Mouse (Mus musculus) fibroblast of lung, adult 2 months (primary cell): ENCODE measurements around the gene Fmo2.

Source experiments
- DNase-seq: peaks from one replicate; pipeline ENCODE4 v3.0.0-alpha.2; 2011; ENCODE audit warnings: low read depth

Fmo2 gene

GRCm38 (mm10) chr1:162891980-162892451, 6.5 kb downstream of the Fmo2 start:
- DNase-seq = peak; percentile 83

GRCm38 (mm10) chr1:162888646-162889045, 9.9 kb downstream of the Fmo2 start:
- no peak for DNase-seq

DNA sequence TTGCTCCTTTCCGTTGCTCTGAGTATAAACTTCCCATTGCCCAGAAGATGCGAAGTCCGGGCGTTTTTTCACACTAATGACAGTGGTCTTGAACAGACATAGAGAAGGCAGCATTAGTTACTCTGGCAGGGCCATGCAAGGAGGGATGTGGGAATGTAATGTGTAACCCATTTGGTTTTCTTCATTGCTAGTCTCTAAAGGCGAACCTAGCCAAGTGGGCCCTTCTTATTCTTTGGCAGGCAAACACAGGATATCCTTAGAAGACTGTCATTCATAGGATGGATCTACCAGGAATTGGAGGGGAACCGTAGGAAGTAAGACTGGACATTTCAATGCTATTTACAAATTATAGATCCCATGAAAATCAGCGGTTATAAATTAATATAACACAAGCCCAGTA, 10.9 kb downstream of the Fmo2 start:
- no peak for DNase-seq

DNA sequence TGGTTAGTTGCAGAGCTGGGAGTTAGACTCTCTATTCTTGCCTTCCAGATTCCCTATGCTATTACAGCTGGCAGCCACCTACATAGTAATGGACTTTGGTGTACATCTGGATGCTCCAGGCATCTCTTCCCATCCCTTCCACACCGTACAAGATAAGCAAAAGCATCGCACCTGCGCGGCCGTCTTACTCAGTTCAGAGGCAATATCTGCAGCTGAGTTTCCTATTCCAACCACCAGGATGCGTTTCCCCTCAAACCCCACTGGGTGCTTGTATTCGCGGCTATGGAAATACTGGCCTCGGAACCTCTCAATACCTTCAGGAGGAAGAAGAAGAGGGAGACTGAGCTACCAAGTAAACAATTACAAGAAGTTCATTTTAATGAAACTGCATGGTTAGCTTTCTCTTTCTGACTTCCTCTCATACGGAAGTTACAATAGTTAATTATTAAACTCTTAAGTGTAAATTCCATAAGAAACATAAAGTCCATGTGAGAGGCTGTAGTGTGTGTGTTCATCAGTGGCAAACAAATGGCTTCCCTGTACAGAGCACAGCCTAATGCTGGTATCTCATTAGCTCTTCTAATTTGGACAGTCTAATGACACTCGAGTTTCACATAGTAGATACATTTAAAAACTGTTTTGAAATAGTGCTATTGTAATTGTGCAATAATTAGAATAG, 12.2 kb downstream of the Fmo2 start:
- no peak for DNase-seq

- peak; percentile 65 for DNase-seq
These were observed 15.8 kb downstream of the Fmo2 start for GRCm38 (mm10) chr1:162882681-162883080.

DNA sequence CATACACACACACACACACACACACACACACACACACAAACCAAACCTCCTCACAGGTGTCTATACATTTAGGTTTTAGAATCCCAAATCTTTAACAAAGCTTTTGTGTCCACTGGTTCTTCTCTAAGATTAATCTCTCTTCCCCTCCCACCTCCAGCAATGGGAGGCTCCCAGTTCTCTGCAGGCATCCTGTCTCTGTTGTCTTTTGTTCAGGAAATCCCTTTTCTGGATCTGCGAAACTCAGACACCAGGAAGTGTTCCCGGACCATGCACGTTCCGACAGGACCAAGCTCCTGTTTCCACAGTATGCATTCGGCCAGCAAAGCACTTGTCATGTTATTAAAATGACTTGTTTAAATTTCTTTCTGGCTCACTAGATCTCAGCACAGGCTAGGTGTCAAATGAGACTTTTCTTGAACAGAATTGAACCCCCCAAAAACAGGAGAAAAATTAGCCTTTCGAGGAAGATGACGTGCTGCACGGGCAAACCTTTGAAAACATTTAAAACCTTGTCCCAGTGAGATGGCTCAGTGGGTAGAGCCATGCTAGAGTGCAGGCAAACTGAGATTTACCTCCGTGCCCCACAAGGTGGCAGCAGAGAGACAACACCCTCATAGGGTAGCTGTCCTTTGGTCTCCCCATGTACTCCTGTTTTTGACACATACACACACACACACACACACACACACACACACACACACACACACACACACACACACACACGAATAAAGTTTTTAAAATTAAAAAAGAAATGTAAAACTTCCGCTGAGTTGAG, 18.7 kb downstream of the Fmo2 start:
- no peak for DNase-seq

DNA sequence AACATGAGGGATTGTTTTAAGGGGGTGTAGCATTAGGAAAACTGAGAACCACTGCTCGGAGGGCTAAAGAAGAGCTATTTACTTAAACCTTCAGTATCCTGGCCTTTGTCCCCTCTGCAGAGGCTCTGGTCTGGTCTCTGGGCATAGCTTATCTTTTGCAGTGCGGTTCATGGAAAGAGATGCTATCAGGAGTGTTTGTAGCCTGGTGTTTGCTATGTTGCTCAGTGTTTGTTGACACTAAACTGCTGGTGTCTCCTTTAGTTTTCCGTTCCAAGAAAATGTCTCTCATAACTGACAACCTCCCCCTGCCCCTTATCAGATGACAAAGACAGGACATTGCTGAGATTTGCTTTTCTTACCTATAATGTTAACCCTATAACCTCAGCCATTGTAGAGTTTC, 23.4 kb downstream of the Fmo2 start:
- no peak for DNase-seq

GRCm38 (mm10) chr1:162871701-162872311, 26.7 kb downstream of the Fmo2 start:
- DNase-seq = no peak

DNA sequence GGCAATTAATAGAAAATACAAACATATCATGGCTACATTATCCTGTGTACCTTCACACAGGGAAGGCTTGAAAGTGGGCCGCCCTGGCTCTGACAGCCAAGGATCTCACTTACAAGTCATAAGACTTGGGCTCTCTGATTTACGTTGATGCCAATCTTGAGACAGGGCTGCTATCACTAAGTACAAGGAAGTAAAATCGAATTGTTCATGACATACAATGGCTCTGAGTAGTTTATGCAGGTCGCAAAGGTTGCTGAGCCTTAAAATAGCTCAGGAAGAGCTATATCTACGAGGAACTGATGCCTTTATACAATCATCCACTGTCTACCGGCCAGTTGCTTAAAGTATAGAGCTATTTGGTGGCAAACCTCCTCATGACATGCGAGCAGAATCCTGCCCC, 27.5 kb downstream of the Fmo2 start:
- no peak for DNase-seq

DNA sequence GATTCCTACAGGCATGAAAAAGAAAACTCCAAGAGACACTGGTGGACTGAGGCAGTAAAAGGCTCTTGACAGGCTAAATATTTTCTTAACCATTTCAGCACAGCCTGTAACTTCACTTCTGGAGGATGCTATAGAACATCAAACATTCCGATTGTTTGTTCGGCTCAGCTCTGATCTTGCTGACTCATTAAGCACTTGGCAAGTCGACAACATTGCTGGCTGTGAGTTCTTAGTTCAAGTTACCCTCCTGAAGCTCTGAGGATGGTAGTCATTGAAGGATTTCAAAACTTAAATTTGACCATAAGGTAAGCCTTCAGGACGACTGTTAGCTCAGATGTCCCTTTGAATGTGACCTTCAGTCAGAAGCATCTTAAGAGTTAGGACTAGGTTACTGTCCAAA, 31.1 kb downstream of the Fmo2 start:
- no peak for DNase-seq

GRCm38 (mm10) chr1:162866280-162866681, 32.2 kb downstream of the Fmo2 start, which contains the start of gene Fmo1:
TSS of gene Fmo1 (minus strand) at chr1:162866610.
- DNase-seq = no peak

DNA sequence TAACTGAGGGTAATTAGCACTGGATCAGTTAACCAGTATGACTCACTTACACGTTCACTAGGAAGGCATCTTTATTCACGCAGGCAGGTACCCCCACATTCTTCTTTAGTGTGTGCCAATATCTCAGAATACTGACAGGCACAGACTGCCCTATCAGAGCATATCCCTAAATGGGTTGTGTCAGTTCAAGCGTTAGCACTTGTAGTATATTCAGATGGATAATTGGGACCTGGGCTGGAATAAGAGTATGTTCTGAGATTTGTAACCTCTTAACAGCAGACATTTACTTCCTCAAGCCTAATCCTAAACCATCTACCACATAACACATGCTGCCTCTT, 33.1 kb downstream of the Fmo2 start:
- DNase-seq = no peak

- DNase-seq = no peak
These were observed 33.6 kb downstream of the Fmo2 start for GRCm38 (mm10) chr1:162864816-162865492.

- DNase-seq = no peak
These were observed 34.2 kb downstream of the Fmo2 start for GRCm38 (mm10) chr1:162864279-162864678.

DNA sequence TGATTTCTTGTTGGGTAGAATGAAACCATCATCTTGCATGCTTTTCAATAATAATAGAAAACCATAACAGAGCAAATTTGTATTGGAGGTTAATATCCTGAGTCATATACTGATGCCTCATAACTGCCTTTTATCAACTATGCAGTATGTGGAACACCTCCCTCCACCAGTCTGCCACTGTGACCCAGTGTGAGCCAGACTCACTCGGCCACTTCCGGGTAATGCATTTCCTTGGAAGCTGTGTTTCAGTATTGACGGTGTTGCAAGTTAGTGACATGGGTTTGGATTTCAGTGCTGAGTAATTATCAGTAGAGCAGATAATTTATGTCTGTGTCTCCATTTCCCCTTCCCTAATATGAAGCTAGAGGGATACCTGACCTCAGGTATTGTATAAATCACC, 34.9 kb downstream of the Fmo2 start:
- no peak for DNase-seq

GRCm38 (mm10) chr1:162862328-162862727, 36.2 kb downstream of the Fmo2 start:
- no peak for DNase-seq

DNA sequence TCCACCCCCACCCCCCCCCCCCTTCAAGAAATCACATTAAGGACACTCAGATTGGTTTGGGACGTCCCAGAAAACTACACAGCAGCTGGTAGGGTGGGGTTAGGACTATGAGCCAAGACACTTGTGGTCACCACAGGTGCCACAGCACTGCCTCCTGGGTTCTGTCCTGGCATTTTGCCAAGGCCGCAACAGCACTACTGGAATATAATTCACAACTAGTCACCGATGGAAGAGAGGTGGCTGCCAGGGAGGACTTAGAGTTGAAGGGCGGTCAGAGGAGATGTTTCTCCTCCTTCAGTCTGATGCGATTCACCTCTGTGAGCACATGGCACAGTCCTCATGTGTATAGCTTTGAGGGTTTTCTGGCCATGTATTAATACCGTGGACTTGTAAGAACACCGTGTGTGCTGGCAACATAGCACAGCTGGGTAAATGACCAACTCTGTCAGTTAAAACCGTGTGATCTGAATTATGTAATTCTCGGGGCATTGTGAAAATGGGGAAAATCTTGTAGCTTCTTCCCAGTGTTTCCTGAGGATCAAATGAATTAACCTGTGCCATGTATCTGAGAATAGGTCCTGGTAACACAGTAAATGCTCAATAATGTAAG, 38.4 kb downstream of the Fmo2 start:
- peak; percentile 34 for DNase-seq

- peak; percentile 42 for DNase-seq
These were observed 39.0 kb downstream of the Fmo2 start for GRCm38 (mm10) chr1:162859545-162859976.

DNA sequence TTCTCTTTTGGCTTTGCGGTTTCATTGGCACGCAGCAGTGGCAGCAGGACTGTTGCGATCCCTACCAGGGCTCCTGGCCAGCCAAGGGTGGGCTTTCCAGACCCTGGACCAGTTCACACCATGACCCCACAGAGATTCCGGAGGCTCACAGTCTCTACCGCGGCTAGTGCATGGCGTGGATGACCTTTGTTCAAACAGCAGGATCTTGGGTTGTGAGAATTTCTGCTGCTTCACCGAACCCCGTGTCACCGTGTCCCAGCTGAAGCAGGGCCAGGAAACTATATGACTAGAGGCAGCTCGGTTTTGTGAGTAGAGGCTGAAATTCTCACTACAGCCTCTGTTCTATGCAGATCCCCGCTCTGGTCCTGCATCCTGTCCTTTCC, 39.8 kb downstream of the Fmo2 start:
- DNase-seq = peak; percentile 38

GRCm38 (mm10) chr1:162857766-162858747, 40.5 kb downstream of the Fmo2 start:
- no peak for DNase-seq
